Mouse (Mus musculus): ENCODE results near the gene Gpr180. TPM values are rescaled to one million over a fixed set of nuclear protein-coding genes. Genes with fewer than 3 reads are reported as not detected.
A peak's percentile ranks its signal among the peaks of the same experiment; 100 is the strongest.

Gpr180 gene
- total and polyA plus RNA-seq, 3 experiments, result 9.6 to 23.0 (median 21.1) TPM

- no peak for TF ChIP-seq POLR2AphosphoS5 (IDR thresholded peaks at IDR 0.05; ENCODE audit: insufficient replicate concordance, low read depth, low read length)
- no peak for TF ChIP-seq CTCF (IDR thresholded peaks at IDR 0.05; ENCODE audit: low read depth, low read length)
- TF ChIP-seq GATA2 (IDR thresholded peaks at IDR 0.05; ENCODE audit: borderline replicate concordance, low read depth, low read length), result no peak
- TF ChIP-seq TAL1 (conservative IDR thresholded peaks at IDR 0.05; ENCODE audit: low read depth, low read length), result no peak
- no peak for TF ChIP-seq GATA1 (IDR thresholded peaks at IDR 0.05; ENCODE audit: borderline replicate concordance, low read length)
- Histone ChIP-seq H3K27me3 (ENCODE audit: insufficient read depth, low read length) (no peaks in the 10 kb centered on the region), H3K4me1 (ENCODE audit: insufficient read depth, low read depth, low read length) (peaks cover 32% of the 10 kb centered on the region), H3K36me3 (replicated peaks) (no peaks in the 10 kb centered on the region), H3K9me3 (replicated peaks) (no peaks in the 10 kb centered on the region), H3K4me3 (ENCODE audit: low read depth, low read length) (no peak overlapping the region)
- DNase-seq (ENCODE audit: low spot score) (no peak), ATAC-seq (ENCODE audit: extremely low read depth, insufficient number of reproducible peaks, low FRiP score, poor library complexity, severe bottlenecking) (no peak)
These were observed 38.7 kb downstream of the Gpr180 start for GRCm38 (mm10) chr14:118175694-118176085.

GRCm38 (mm10) chr14:118179251-118179650 is 42.3 kb downstream of the Gpr180 start:
- ATAC-seq (ENCODE audit: extremely low read depth, insufficient number of reproducible peaks, low FRiP score, poor library complexity, severe bottlenecking), result no peak
- H3K4me1 ChIP-seq (ENCODE audit: insufficient read depth, low read depth, low read length), result peaks cover 49% of the 10 kb centered on the region
- H3K9me3 ChIP-seq (replicated peaks), result no peaks in the 10 kb centered on the region
- DNase-seq (ENCODE audit: low spot score), result no peak
- no peaks in the 10 kb centered on the region for H3K27me3 ChIP-seq (ENCODE audit: insufficient read depth, low read length)
- no peaks in the 10 kb centered on the region for H3K36me3 ChIP-seq (replicated peaks)
- TF ChIP-seq GATA2 (IDR thresholded peaks at IDR 0.05; ENCODE audit: borderline replicate concordance, low read depth, low read length), result no peak
- no peak for TF ChIP-seq GATA1 (IDR thresholded peaks at IDR 0.05; ENCODE audit: borderline replicate concordance, low read length)
- no peak for TF ChIP-seq TAL1 (conservative IDR thresholded peaks at IDR 0.05; ENCODE audit: low read depth, low read length)
- TF ChIP-seq POLR2AphosphoS5 (IDR thresholded peaks at IDR 0.05; ENCODE audit: insufficient replicate concordance, low read depth, low read length), result no peak
- TF ChIP-seq CTCF (IDR thresholded peaks at IDR 0.05; ENCODE audit: low read depth, low read length), result no peak
- H3K4me3 ChIP-seq (ENCODE audit: low read depth, low read length), result no peak overlapping the region

GRCm38 (mm10) chr14:118179701-118180100 is 42.7 kb downstream of the Gpr180 start:
- Histone ChIP-seq H3K9me3 (replicated peaks) (no peaks in the 10 kb centered on the region), H3K4me3 (ENCODE audit: low read depth, low read length) (peak overlapping the region; percentile 71; the same call in 1 of the 2 replicates), H3K36me3 (replicated peaks) (no peaks in the 10 kb centered on the region), H3K4me1 (ENCODE audit: insufficient read depth, low read depth, low read length) (peaks cover 48% of the 10 kb centered on the region), H3K27me3 (ENCODE audit: insufficient read depth, low read length) (no peaks in the 10 kb centered on the region)
- ATAC-seq (ENCODE audit: extremely low read depth, insufficient number of reproducible peaks, low FRiP score, poor library complexity, severe bottlenecking), result no peak
- TF ChIP-seq CTCF (IDR thresholded peaks at IDR 0.05; ENCODE audit: low read depth, low read length), result no peak
- no peak for TF ChIP-seq GATA2 (IDR thresholded peaks at IDR 0.05; ENCODE audit: borderline replicate concordance, low read depth, low read length)
- no peak for TF ChIP-seq GATA1 (IDR thresholded peaks at IDR 0.05; ENCODE audit: borderline replicate concordance, low read length)
- no peak for TF ChIP-seq TAL1 (conservative IDR thresholded peaks at IDR 0.05; ENCODE audit: low read depth, low read length)
- TF ChIP-seq POLR2AphosphoS5 (IDR thresholded peaks at IDR 0.05; ENCODE audit: insufficient replicate concordance, low read depth, low read length), result no peak
- no peak for DNase-seq (ENCODE audit: low spot score)

- Histone ChIP-seq H3K36me3 (replicated peaks) (no peaks in the 10 kb centered on the region), H3K9me3 (replicated peaks) (no peaks in the 10 kb centered on the region), H3K4me3 (ENCODE audit: low read depth, low read length) (peak overlapping the region; percentile 71), H3K4me1 (ENCODE audit: insufficient read depth, low read depth, low read length) (peaks cover 49% of the 10 kb centered on the region), H3K27me3 (ENCODE audit: insufficient read depth, low read length) (no peaks in the 10 kb centered on the region)
- TF ChIP-seq GATA1 (IDR thresholded peaks at IDR 0.05; ENCODE audit: borderline replicate concordance, low read length) (no peak), CTCF (IDR thresholded peaks at IDR 0.05; ENCODE audit: low read depth, low read length) (no peak), GATA2 (IDR thresholded peaks at IDR 0.05; ENCODE audit: borderline replicate concordance, low read depth, low read length) (no peak), TAL1 (conservative IDR thresholded peaks at IDR 0.05; ENCODE audit: low read depth, low read length) (no peak), POLR2AphosphoS5 (IDR thresholded peaks at IDR 0.05; ENCODE audit: insufficient replicate concordance, low read depth, low read length) (no peak)
- ATAC-seq (ENCODE audit: extremely low read depth, insufficient number of reproducible peaks, low FRiP score, poor library complexity, severe bottlenecking) (peak; percentile 85), DNase-seq (ENCODE audit: low spot score) (peak; percentile 82)
These were observed 43.2 kb downstream of the Gpr180 start for GRCm38 (mm10) chr14:118180117-118180557.

- ATAC-seq (ENCODE audit: extremely low read depth, insufficient number of reproducible peaks, low FRiP score, poor library complexity, severe bottlenecking), result peak; percentile 71
- DNase-seq (ENCODE audit: low spot score), result peak; percentile 79
- H3K9me3 ChIP-seq (replicated peaks), result no peaks in the 10 kb centered on the region
- peaks cover 51% of the 10 kb centered on the region for H3K4me1 ChIP-seq (ENCODE audit: insufficient read depth, low read depth, low read length)
- no peaks in the 10 kb centered on the region for H3K27me3 ChIP-seq (ENCODE audit: insufficient read depth, low read length)
- TF ChIP-seq TAL1 (conservative IDR thresholded peaks at IDR 0.05; ENCODE audit: low read depth, low read length) (no peak), POLR2AphosphoS5 (IDR thresholded peaks at IDR 0.05; ENCODE audit: insufficient replicate concordance, low read depth, low read length) (no peak), GATA1 (IDR thresholded peaks at IDR 0.05; ENCODE audit: borderline replicate concordance, low read length) (no peak), GATA2 (IDR thresholded peaks at IDR 0.05; ENCODE audit: borderline replicate concordance, low read depth, low read length) (no peak), CTCF (IDR thresholded peaks at IDR 0.05; ENCODE audit: low read depth, low read length) (no peak)
- peak overlapping the region; percentile 71 for H3K4me3 ChIP-seq (ENCODE audit: low read depth, low read length)
- H3K36me3 ChIP-seq (replicated peaks), result no peaks in the 10 kb centered on the region
These were observed 43.8 kb downstream of the Gpr180 start for GRCm38 (mm10) chr14:118180711-118181177.

GRCm38 (mm10) chr14:118191442-118191841 is 54.5 kb downstream of the Gpr180 start:
- Histone ChIP-seq H3K4me1 (ENCODE audit: insufficient read depth, low read depth, low read length) (peaks cover 76% of the 10 kb centered on the region), H3K4me3 (ENCODE audit: low read depth, low read length) (no peak overlapping the region), H3K36me3 (replicated peaks) (no peaks in the 10 kb centered on the region), H3K27me3 (ENCODE audit: insufficient read depth, low read length) (no peaks in the 10 kb centered on the region), H3K9me3 (replicated peaks) (no peaks in the 10 kb centered on the region)
- TF ChIP-seq GATA1 (IDR thresholded peaks at IDR 0.05; ENCODE audit: borderline replicate concordance, low read length), result no peak
- TF ChIP-seq TAL1 (conservative IDR thresholded peaks at IDR 0.05; ENCODE audit: low read depth, low read length), result no peak
- TF ChIP-seq GATA2 (IDR thresholded peaks at IDR 0.05; ENCODE audit: borderline replicate concordance, low read depth, low read length), result no peak
- TF ChIP-seq POLR2AphosphoS5 (IDR thresholded peaks at IDR 0.05; ENCODE audit: insufficient replicate concordance, low read depth, low read length), result no peak
- no peak for TF ChIP-seq CTCF (IDR thresholded peaks at IDR 0.05; ENCODE audit: low read depth, low read length)
- ATAC-seq (ENCODE audit: extremely low read depth, insufficient number of reproducible peaks, low FRiP score, poor library complexity, severe bottlenecking) (no peak), DNase-seq (ENCODE audit: low spot score) (no peak)
